Mouse (Mus musculus) limb, embryonic 14.5 days (tissue): ENCODE data around the gene Hspbp1. TPM values are rescaled to one million over a fixed set of nuclear protein-coding genes. Genes with fewer than 3 reads are reported as not detected.

Experiments used
- ATAC-seq: fragments of 200-750 bp; cut with Nextera tagmentation; 2 replicates; pipeline ENCODE4 v1.8.0; 2017; ENCODE audit warnings: low read depth, moderate number of reproducible peaks, moderate TSS enrichment; ENCODE audit not compliant: low FRiP score
- DNase-seq: peaks from one replicate; pipeline ENCODE4 v3.0.0-alpha.2; 2015; ENCODE audit warnings: low spot score
- H3K27ac ChIP-seq: fragments of 300-500 bp; sonication (generic); replicated peaks from 2 replicates; pipeline ENCODE4 v1.5.1; 2014; ENCODE audit warnings: low read depth, mild to moderate bottlenecking, low read length, moderate library complexity, mixed read lengths
- H3K27me3 ChIP-seq: fragments of 300-500 bp; sonication (generic); 2 replicates; pipeline ENCODE4 v1.6.1; 2014; ENCODE audit warnings: low read length, mixed read lengths; ENCODE audit not compliant: control insufficient read depth, insufficient read depth
- H3K36me3 ChIP-seq: fragments of 300-500 bp; sonication (generic); 2 replicates; pipeline ENCODE4 v1.6.1; 2014; ENCODE audit warnings: mild to moderate bottlenecking, low read length, moderate library complexity, mixed read lengths; ENCODE audit not compliant: control insufficient read depth, insufficient read depth
- H3K4me1 ChIP-seq: fragments of 300-500 bp; sonication (generic); 2 replicates; pipeline ENCODE4 v1.6.1; 2014; ENCODE audit warnings: antibody characterized with exemption, low read length, mixed read lengths; ENCODE audit not compliant: control insufficient read depth, insufficient read depth
- H3K4me2 ChIP-seq: fragments of 300-500 bp; sonication (generic); replicated peaks from 2 replicates; pipeline ENCODE4 v1.6.1; 2014; ENCODE audit warnings: low read depth, mild to moderate bottlenecking, low read length, moderate library complexity; ENCODE audit not compliant: severe bottlenecking
- H3K4me3 ChIP-seq: fragments of 300-500 bp; sonication (generic); replicated peaks from 2 replicates; pipeline ENCODE4 v1.5.1; 2014; ENCODE audit warnings: low read length
- H3K9ac ChIP-seq: fragments of 300-500 bp; sonication (generic); 2 replicates; pipeline ENCODE4 v1.6.1; 2014; ENCODE audit warnings: mild to moderate bottlenecking, low read depth, low read length, moderate library complexity; ENCODE audit not compliant: severe bottlenecking
- H3K9me3 ChIP-seq: fragments of 300-500 bp; sonication (generic); 2 replicates; pipeline ENCODE4 v1.6.1; 2016; ENCODE audit warnings: low read length; ENCODE audit not compliant: control insufficient read depth
- POLR2A ChIP-seq: fragments of 200-500 bp; IDR thresholded peaks from 2 replicates; pipeline ENCODE4 v1.8.0; 2012; ENCODE audit warnings: inconsistent platforms, mild to moderate bottlenecking, moderate library complexity, borderline replicate concordance; ENCODE audit not compliant: insufficient read depth, insufficient read length; ENCODE audit errors: extremely low read depth
- WGBS: fragments of 180-500 bp; shearing (Covaris S2); extraction: QIAGEN DNeasy Blood & Tissue Kit; methylation state at CpG from one replicate; pipeline ENCODE4 v1.1.7; 2014; 5-methylcytosine and 5-hydroxymethylcytosine counted together
- polyA plus RNA-seq, 2 experiments: library from polyadenylated mRNA; depleted of rRNA in 1 of 2; stranded (reverse) in 1 of 2; unstranded in 1 of 2; fragments of >200 nt; fragmentation: Nextera tagmentation in 1 of 2; extraction: Ambion mirVana in 1 of 2; gene quantifications; 2 replicates each; pipeline versions ENCODE4 v1.2.1 to v1.2.3; 2012 to 2014

Gene Hspbp1
- polyA plus RNA-seq, 2 experiments, result 55.6 to 77.5 TPM

- H3K4me2 ChIP-seq, result no peak overlapping the region
- H3K36me3 ChIP-seq, result peaks cover 61% of the 10 kb centered on the region
- no peaks in the 10 kb centered on the region for H3K9me3 ChIP-seq
- H3K27me3 ChIP-seq, result no peaks in the 10 kb centered on the region
- no peaks in the 10 kb centered on the region for H3K4me1 ChIP-seq
- no peak for TF ChIP-seq POLR2A
- H3K4me3 ChIP-seq, result no peak overlapping the region
- ATAC-seq (no peak), DNase-seq (no peak)
- H3K9ac ChIP-seq, result no peak overlapping the region
- WGBS, result 97% methylated on average over 8 of the region's 9 CpGs
- no peak overlapping the region for H3K27ac ChIP-seq
Observed at GRCm38 (mm10) chr7:4669156-4669555, 15.7 kb downstream of the Hspbp1 start.

- H3K9me3 ChIP-seq, result no peaks in the 10 kb centered on the region
- 95% methylated on average over 8 of the region's 8 CpGs for WGBS
- H3K4me1 ChIP-seq, result no peaks in the 10 kb centered on the region
- no peak for TF ChIP-seq POLR2A
- no peaks in the 10 kb centered on the region for H3K27me3 ChIP-seq
- H3K4me2 ChIP-seq, result no peak overlapping the region
- ATAC-seq, result no peak
- peaks cover 57% of the 10 kb centered on the region for H3K36me3 ChIP-seq
- H3K9ac ChIP-seq, result no peak overlapping the region
- H3K4me3 ChIP-seq, result no peak overlapping the region
- H3K27ac ChIP-seq, result no peak overlapping the region
- no peak for DNase-seq
Observed at GRCm38 (mm10) chr7:4668506-4668905, 16.4 kb downstream of the Hspbp1 start.

GRCm38 (mm10) chr7:4666871-4667270 is 18.0 kb downstream of the Hspbp1 start:
- no peaks in the 10 kb centered on the region for H3K27me3 ChIP-seq
- TF ChIP-seq POLR2A, result no peak
- H3K4me2 ChIP-seq, result no peak overlapping the region
- H3K9me3 ChIP-seq, result no peaks in the 10 kb centered on the region
- no peaks in the 10 kb centered on the region for H3K4me1 ChIP-seq
- no peak overlapping the region for H3K27ac ChIP-seq
- H3K9ac ChIP-seq, result no peak overlapping the region
- ATAC-seq (no peak), DNase-seq (no peak)
- H3K4me3 ChIP-seq, result no peak overlapping the region
- peaks cover 58% of the 10 kb centered on the region for H3K36me3 ChIP-seq
- 94% methylated on average over 5 of the region's 5 CpGs for WGBS

- Histone ChIP-seq H3K9ac (no peak overlapping the region), H3K4me2 (no peak overlapping the region), H3K27me3 (no peaks in the 10 kb centered on the region), H3K9me3 (no peaks in the 10 kb centered on the region), H3K4me1 (peaks cover 7% of the 10 kb centered on the region), H3K27ac (no peak overlapping the region), H3K4me3 (no peak overlapping the region), H3K36me3 (peaks cover 41% of the 10 kb centered on the region)
- ATAC-seq, result no peak
- no peak for DNase-seq
- TF ChIP-seq POLR2A, result no peak
- WGBS, result 88% methylated on average over 2 of the region's 2 CpGs
Observed at GRCm38 (mm10) chr7:4663742-4664141, 21.1 kb downstream of the Hspbp1 start.

GRCm38 (mm10) chr7:4663179-4663578 is 21.7 kb downstream of the Hspbp1 start:
- WGBS, result 66% methylated on average over 8 of the region's 8 CpGs
- Histone ChIP-seq H3K9me3 (no peaks in the 10 kb centered on the region), H3K4me3 (no peak overlapping the region), H3K4me2 (no peak overlapping the region), H3K27ac (no peak overlapping the region), H3K27me3 (no peaks in the 10 kb centered on the region), H3K9ac (no peak overlapping the region), H3K4me1 (peaks cover 7% of the 10 kb centered on the region), H3K36me3 (peaks cover 36% of the 10 kb centered on the region)
- no peak for DNase-seq
- TF ChIP-seq POLR2A, result no peak
- no peak for ATAC-seq

- peak; percentile 18 for DNase-seq
- Histone ChIP-seq H3K27me3 (no peaks in the 10 kb centered on the region), H3K9ac (peak overlapping the region; percentile 94), H3K9me3 (no peaks in the 10 kb centered on the region), H3K4me1 (peaks cover 16% of the 10 kb centered on the region), H3K36me3 (peaks cover 24% of the 10 kb centered on the region), H3K4me3 (peak overlapping the region; percentile 88), H3K4me2 (peak overlapping the region; percentile 90), H3K27ac (peak overlapping the region; percentile 97)
- WGBS, result 57% methylated on average over 3 of the region's 3 CpGs
- no peak for ATAC-seq
- no peak for TF ChIP-seq POLR2A
Observed at GRCm38 (mm10) chr7:4659911-4660443, 24.9 kb downstream of the Hspbp1 start.
